Mouse (Mus musculus) midbrain, embryonic 12.5 days (tissue): ENCODE results near the gene Gtf2a1. TPM values are rescaled to one million over a fixed set of nuclear protein-coding genes. Genes with fewer than 3 reads are reported as not detected.
"Not testable (repeated sequence)": the region's sequence is repeated elsewhere in the genome, so short reads cannot be mapped to it uniquely, and the experiment has no call there.

Experiments
- ATAC-seq: fragments of 200-750 bp; cut with Nextera tagmentation; 2 replicates; pipeline ENCODE4 v1.8.0; 2017; ENCODE audit warnings: low read depth, moderate TSS enrichment, moderate library complexity; ENCODE audit not compliant: low FRiP score
- H3K27ac ChIP-seq: fragments of 300-500 bp; sonication (generic); replicated peaks from 2 replicates; pipeline ENCODE4 v1.5.1; 2016; ENCODE audit warnings: mild to moderate bottlenecking
- H3K27me3 ChIP-seq: fragments of 300-500 bp; sonication (generic); 2 replicates; pipeline ENCODE4 v1.6.1; 2016; ENCODE audit warnings: mild to moderate bottlenecking
- H3K36me3 ChIP-seq: fragments of 300-500 bp; sonication (generic); 2 replicates; pipeline ENCODE4 v1.6.1; 2016
- H3K4me1 ChIP-seq: fragments of 300-500 bp; sonication (generic); 2 replicates; pipeline ENCODE4 v1.6.1; 2016
- H3K4me2 ChIP-seq: fragments of 300-500 bp; sonication (generic); replicated peaks from 2 replicates; pipeline ENCODE4 v1.6.1; 2016; ENCODE audit warnings: mild to moderate bottlenecking, moderate library complexity
- H3K4me3 ChIP-seq: fragments of 300-500 bp; sonication (generic); 2 replicates; pipeline ENCODE4 v1.5.1; 2016; ENCODE audit warnings: mild to moderate bottlenecking
- H3K9ac ChIP-seq: fragments of 300-500 bp; sonication (generic); replicated peaks from 2 replicates; pipeline ENCODE4 v1.6.1; 2016; ENCODE audit warnings: mild to moderate bottlenecking, moderate library complexity
- H3K9me3 ChIP-seq: fragments of 300-500 bp; sonication (generic); 2 replicates; pipeline ENCODE4 v1.6.1; 2016; ENCODE audit warnings: mild to moderate bottlenecking
- WGBS: fragments of 180-500 bp; shearing (Covaris S2); methylation state at CpG from one replicate; pipeline ENCODE4 v1.1.7; 2016; 5-methylcytosine and 5-hydroxymethylcytosine counted together
- polyA plus RNA-seq: library from polyadenylated mRNA; unstranded; fragments of >200 nt; fragmentation: Nextera tagmentation; extraction: Ambion mirVana; gene quantifications from 2 replicates; pipeline ENCODE4 v1.2.1, GENCODE M21; 2016

Gene Gtf2a1
- polyA plus RNA-seq, 1 experiment from 2014 or later = 80.7 TPM

GRCm38 (mm10) chr12:91589542-91589846 is 793 bp downstream of the Gtf2a1 start:
- no peak for ATAC-seq
- no peaks in the 10 kb centered on the region; the same call in 1 of the 2 replicates for H3K27me3 ChIP-seq
- H3K4me3 ChIP-seq = peak overlapping the region; percentile 96
- peak overlapping the region; percentile 100 for H3K27ac ChIP-seq
- peak overlapping the region; percentile 100 for H3K9ac ChIP-seq
- H3K4me2 ChIP-seq = peak overlapping the region; percentile 39
- 0% methylated on average over 11 of the region's 11 CpGs for WGBS
- peaks cover 13% of the 10 kb centered on the region for H3K36me3 ChIP-seq
- no peaks in the 10 kb centered on the region for H3K9me3 ChIP-seq
- H3K4me1 ChIP-seq = peaks cover 15% of the 10 kb centered on the region

DNA sequence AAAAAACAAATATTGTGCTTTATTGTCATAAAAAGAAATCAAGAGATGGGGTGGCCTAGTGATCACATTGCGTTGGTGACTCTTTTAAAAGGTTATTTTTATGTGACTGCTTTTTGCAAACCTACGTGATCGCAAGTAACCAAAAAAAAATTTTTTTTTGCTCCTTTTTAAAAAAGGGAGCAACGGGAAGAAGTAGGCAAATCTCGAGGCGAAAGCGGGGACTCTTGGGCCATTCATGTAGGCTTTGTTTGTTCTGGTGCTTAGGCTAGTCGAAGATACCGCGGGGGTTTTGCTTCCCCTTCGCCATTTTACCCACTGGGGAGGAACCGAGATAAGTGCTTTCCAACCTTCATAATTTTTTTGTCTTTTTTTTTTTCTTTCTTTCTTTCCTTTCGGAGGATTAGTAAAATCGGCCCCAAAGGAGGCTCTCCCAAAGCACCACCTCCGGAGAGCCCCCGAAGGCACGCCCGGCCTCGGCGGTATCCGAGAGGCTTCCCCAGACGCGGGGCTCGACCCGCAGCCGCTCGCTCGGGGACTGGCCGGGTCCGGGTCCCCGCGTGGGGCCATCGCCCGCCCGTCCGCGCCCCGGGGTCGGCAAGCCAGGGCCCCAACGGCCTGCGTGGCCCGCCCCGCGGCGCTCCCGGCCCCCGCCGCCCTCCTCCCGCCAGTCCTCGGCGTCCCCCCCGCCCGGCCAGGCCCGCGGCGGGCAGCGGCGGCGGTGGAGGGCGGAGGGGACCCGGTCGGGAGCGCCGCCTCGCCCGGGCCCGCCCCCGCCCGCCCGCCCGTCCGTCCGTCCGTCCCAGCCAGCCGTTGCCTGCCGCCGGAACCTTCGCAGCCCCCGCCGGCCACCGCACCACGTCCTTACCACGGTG is 1.4 kb downstream of the Gtf2a1 start:
- Histone ChIP-seq H3K27me3 (no peaks in the 10 kb centered on the region; the same call in 1 of the 2 replicates), H3K9me3 (no peaks in the 10 kb centered on the region), H3K4me2 (peak overlapping the region; percentile 62), H3K4me1 (peaks cover 20% of the 10 kb centered on the region), H3K9ac (peak overlapping the region; percentile 100), H3K36me3 (peaks cover 18% of the 10 kb centered on the region), H3K27ac (peak overlapping the region; percentile 100), H3K4me3 (peak overlapping the region; percentile 96)
- ATAC-seq = 0 out of 2 replicates have a peak, but pooled peaks have one; percentile 1
- under 1% methylated on average over 50 of the region's 83 CpGs for WGBS

DNA sequence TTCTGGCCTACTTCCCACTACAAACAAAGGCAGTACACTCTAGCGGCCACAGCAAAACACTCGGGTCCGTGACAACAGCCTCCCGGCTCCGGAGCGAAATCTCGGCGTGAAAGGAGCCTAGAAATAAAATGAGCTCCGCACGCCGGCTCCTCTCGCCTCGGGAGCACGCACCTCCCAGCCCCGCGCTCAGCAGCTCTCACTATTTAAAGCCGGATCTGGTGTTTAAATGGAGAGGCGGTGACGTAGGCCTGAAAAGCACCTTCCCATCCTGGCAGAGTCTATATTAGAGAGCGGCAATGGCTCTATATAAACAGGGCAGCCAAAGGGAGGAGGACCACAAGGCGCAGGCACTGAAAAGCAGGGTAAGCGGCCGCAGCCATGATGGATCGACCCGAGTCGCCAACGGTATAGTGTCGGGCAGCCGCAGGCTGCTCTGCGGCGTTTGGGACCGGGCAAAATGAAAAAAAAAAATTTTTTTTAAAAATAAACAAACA is 2.1 kb downstream of the Gtf2a1 start:
- Histone ChIP-seq H3K4me3 (peak overlapping the region; percentile 96), H3K9me3 (no peaks in the 10 kb centered on the region), H3K27ac (peak overlapping the region; percentile 100), H3K9ac (peak overlapping the region; percentile 100), H3K36me3 (peaks cover 18% of the 10 kb centered on the region), H3K27me3 (no peaks in the 10 kb centered on the region; the same call in 1 of the 2 replicates), H3K4me2 (peak overlapping the region; percentile 62), H3K4me1 (peaks cover 26% of the 10 kb centered on the region)
- WGBS = under 1% methylated on average over 32 of the region's 32 CpGs
- ATAC-seq = peak; percentile 87

DNA sequence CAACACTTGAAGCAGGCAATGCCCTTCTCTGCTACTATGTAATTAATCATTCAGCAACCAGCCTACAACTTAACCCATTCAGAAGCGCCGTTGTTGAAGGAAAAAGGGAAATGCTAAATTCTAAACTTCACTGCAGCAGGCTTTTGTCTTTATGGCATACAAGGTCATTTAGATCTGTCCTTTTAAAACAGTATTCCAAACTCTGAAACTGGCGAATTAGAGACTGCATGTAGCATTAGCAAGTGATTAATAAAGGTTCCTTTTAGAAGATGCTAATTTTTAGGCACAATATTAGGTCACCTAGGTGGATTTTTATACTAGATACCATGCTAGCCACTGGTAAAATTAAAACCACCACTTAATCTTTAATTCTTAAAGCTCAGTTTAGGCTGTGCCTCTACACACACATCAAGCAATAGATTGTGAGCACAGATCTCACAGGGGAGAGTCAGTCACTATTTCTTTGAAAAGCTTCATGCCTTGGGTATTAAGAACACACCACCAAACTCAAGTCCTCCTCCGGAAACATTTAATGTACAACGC is 2.7 kb downstream of the Gtf2a1 start:
- 13% methylated on average over 5 of the region's 5 CpGs for WGBS
- no peak for ATAC-seq
- Histone ChIP-seq H3K27me3 (no peaks in the 10 kb centered on the region; the same call in 1 of the 2 replicates), H3K9ac (peak overlapping the region; percentile 100), H3K9me3 (no peaks in the 10 kb centered on the region), H3K27ac (peak overlapping the region; percentile 100), H3K36me3 (peaks cover 19% of the 10 kb centered on the region), H3K4me3 (peak overlapping the region; percentile 96), H3K4me1 (peaks cover 33% of the 10 kb centered on the region), H3K4me2 (peak overlapping the region; percentile 62)

GRCm38 (mm10) chr12:91587077-91587476 is 3.2 kb downstream of the Gtf2a1 start:
- H3K9me3 ChIP-seq = no peaks in the 10 kb centered on the region
- H3K27ac ChIP-seq = no peak overlapping the region
- peaks cover 24% of the 10 kb centered on the region for H3K36me3 ChIP-seq
- H3K4me3 ChIP-seq = peak overlapping the region; percentile 96
- H3K27me3 ChIP-seq = no peaks in the 10 kb centered on the region; the same call in 1 of the 2 replicates
- H3K4me2 ChIP-seq = peak overlapping the region; percentile 62
- ATAC-seq = no peak
- WGBS = 63% methylated on average over 3 of the region's 3 CpGs
- peaks cover 36% of the 10 kb centered on the region for H3K4me1 ChIP-seq
- H3K9ac ChIP-seq = peak overlapping the region; percentile 100

- not testable (repeated sequence) for H3K9ac ChIP-seq, H3K27ac ChIP-seq, H3K9me3 ChIP-seq, ATAC-seq, H3K27me3 ChIP-seq, H3K4me3 ChIP-seq, H3K4me2 ChIP-seq
- WGBS = 95% methylated on average over 4 of the region's 4 CpGs
- peaks cover 32% of the 10 kb centered on the region for H3K4me1 ChIP-seq
- peaks cover 31% of the 10 kb centered on the region for H3K36me3 ChIP-seq
Observed at GRCm38 (mm10) chr12:91585815-91586214, 4.5 kb downstream of the Gtf2a1 start.

GRCm38 (mm10) chr12:91585206-91585605 is 5.1 kb downstream of the Gtf2a1 start:
- Histone ChIP-seq H3K36me3 (peaks cover 34% of the 10 kb centered on the region), H3K9ac (no peak overlapping the region), H3K27me3 (no peaks in the 10 kb centered on the region; the same call in 1 of the 2 replicates), H3K4me3 (no peak overlapping the region), H3K4me2 (no peak overlapping the region), H3K27ac (no peak overlapping the region), H3K4me1 (peaks cover 29% of the 10 kb centered on the region), H3K9me3 (no peaks in the 10 kb centered on the region)
- 92% methylated on average over 3 of the region's 3 CpGs for WGBS
- no peak for ATAC-seq

DNA sequence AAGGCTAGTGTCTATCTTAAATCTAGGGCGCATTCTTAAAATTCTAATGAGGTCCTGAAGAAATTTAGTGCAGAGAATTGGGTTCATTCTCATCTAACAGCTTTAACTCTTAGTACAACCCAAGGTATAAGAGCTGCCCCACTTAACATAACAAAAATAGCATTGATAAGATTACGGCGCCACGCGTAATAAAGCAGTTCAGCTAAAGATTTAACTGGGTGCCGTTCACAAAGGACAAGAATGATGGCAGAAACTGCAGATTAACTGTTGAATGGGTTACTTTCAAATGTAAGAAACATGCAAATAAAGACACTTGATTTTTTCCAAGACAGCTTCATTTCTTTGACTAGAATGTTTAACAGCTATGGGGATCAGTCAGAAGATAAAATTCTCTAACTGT is 6.9 kb downstream of the Gtf2a1 start:
- Histone ChIP-seq H3K4me1 (peaks cover 29% of the 10 kb centered on the region), H3K9me3 (no peaks in the 10 kb centered on the region), H3K4me3 (no peak overlapping the region), H3K27ac (no peak overlapping the region), H3K27me3 (no peaks in the 10 kb centered on the region; the same call in 1 of the 2 replicates), H3K36me3 (peaks cover 46% of the 10 kb centered on the region), H3K4me2 (peak overlapping the region; percentile 2; the same call in 1 of the 2 replicates), H3K9ac (no peak overlapping the region)
- ATAC-seq = no peak
- 24% methylated on average over 6 of the region's 6 CpGs for WGBS

DNA sequence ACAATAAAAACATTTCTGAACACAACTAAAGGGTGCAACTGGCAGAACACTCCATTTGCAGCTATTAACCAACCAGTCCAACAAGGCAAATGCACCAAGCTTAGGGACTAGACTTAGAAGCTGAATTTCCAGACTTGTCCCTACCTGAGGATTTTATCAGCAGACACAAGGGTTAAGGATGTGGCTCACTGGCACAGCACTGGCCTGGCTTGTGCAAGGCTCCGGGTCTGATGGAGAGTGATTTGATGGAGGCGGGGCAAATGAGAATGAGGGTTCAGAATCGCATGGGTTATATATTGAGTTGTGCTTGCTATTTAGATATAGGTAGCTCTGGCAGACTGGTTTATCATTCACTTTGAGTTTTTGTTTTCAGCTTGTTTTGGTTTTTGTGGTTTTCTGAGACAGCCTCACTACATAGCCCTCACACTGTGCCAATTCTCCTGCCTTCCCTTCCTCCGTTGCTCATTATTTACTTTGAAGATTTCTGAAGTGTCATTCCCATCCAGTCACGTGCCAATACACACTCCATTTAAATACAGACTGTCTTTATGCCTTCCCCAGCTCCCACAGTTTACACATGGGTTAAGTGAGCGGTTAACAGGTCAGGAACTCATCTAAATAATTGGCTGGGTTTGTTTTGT is 7.8 kb downstream of the Gtf2a1 start:
- Histone ChIP-seq H3K9me3 (no peaks in the 10 kb centered on the region), H3K27ac (no peak overlapping the region), H3K4me3 (no peak overlapping the region), H3K4me1 (peaks cover 29% of the 10 kb centered on the region), H3K9ac (no peak overlapping the region), H3K36me3 (peaks cover 53% of the 10 kb centered on the region), H3K4me2 (no peak overlapping the region), H3K27me3 (no peaks in the 10 kb centered on the region; the same call in 1 of the 2 replicates)
- WGBS = 70% methylated on average over 6 of the region's 6 CpGs
- no peak for ATAC-seq

DNA sequence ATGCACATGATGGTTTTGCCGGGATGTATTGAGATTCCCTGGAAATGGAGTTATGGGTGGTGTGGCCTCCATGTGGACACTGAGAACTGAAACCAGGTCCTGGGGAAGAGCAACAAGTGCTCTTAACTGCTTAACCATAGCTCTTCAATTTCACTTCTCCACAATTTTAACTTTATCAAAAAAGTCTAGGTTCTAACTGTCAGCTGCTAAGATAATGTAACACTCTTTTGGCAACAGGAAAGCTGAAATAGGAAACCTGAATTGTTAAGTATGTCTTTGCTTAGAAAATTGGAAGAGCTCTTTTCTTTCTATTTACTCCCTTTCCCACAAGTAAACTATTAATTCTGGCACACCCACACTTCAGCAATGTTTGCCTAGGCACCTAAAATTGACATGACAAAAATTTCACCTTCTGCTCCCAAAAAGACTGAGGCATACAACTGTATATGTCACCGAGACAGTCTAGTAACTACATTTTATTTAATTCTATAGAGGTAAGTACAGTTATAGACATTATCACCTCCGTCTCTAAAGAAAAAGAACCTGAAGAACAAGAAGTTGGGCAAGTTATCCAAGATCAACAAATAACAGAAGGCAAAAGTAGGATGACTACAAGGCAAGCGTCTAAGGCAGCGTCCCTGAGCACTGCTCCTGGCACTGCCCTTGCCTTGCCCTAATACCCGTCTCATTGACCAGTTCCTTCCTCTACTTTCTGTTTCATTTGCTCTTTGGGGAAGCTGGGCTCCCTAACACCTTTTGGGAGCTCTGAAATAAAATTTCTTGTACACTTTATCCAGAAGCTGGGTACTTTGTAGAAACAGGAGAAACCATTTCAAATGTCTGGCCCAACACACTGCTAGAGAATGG is 8.8 kb downstream of the Gtf2a1 start:
- H3K9me3 ChIP-seq = no peaks in the 10 kb centered on the region
- H3K4me2 ChIP-seq = no peak overlapping the region
- no peak overlapping the region for H3K9ac ChIP-seq
- ATAC-seq = no peak
- peaks cover 62% of the 10 kb centered on the region for H3K36me3 ChIP-seq
- H3K27ac ChIP-seq = no peak overlapping the region
- WGBS = 92% methylated on average over 6 of the region's 6 CpGs
- H3K4me3 ChIP-seq = no peak overlapping the region
- H3K27me3 ChIP-seq = no peaks in the 10 kb centered on the region; the same call in 1 of the 2 replicates
- H3K4me1 ChIP-seq = peaks cover 21% of the 10 kb centered on the region

DNA sequence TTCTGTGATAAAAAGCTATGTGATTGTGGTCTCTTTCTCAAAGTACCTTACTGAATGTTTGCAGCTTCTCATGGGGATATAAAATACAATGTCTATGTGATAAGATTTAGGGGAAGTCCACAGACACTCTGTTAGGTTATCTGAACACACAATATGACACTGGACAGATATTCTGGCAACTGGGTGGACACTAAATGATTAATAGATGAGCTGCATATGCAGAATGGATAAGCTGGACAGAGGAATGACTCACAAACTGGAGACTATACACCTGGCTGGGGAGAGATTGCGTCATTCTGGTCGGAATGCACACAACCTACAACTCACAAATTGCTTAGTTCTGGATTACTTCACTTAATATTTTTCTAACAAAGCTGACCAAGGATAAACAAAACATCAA is 10.6 kb downstream of the Gtf2a1 start:
- H3K36me3 ChIP-seq = peaks cover 64% of the 10 kb centered on the region
- 97% methylated on average over 2 of the region's 2 CpGs for WGBS
- H3K4me3 ChIP-seq = no peak overlapping the region
- no peak for ATAC-seq
- H3K9me3 ChIP-seq = no peaks in the 10 kb centered on the region
- H3K4me1 ChIP-seq = peaks cover 21% of the 10 kb centered on the region
- no peak overlapping the region for H3K9ac ChIP-seq
- no peak overlapping the region for H3K27ac ChIP-seq
- no peak overlapping the region for H3K4me2 ChIP-seq
- no peaks in the 10 kb centered on the region for H3K27me3 ChIP-seq
